In the genomic region with DNA sequence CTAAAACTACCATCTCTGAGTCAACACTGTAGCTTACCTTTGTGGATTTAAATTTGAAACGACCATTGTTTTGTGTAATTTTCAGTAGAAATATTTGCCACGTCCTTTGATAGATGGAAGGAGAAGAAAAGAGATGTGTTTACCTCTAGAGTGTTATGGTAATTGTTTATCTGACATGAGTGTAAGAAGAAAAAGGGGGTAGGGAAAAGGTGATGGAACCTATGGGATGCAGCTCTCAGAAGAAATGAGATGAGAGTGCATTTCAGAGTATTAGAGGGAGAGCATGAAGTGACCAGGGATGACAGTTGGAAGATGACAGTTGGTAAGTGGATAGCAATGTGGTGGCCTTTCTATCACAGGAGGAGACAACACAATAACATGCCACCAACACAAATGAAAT, we compare ENCODE assay signal across 26 mouse cellular contexts. TPM values are rescaled to one million over a fixed set of nuclear protein-coding genes. Genes with fewer than 3 reads are reported as not detected.
DNase-seq lines count a peak whose midpoint lies in the region; ATAC-seq and TF ChIP-seq lines count a peak whose summit lies in the region.
"Had no signal": no experiment of that assay in that cellular context is flagged by ENCODE, and none has a peak within 500 bp of the region (broad histone marks: within the 10 kb centered on the region; RNA-seq: fewer than 3 reads in every experiment).

Epyc (plus strand) TSS at position 301 of the 400 bp plus-strand sequence.

- peak within 1 kb of the TSS; percentile 24; the same call in 1 of the 2 replicates for H3K27ac ChIP-seq in gastrocnemius, adult 2 months
- H3K27ac ChIP-seq in midbrain, embryonic 12.5 days (replicated peaks), result no peak within 1 kb of the TSS
- H3K27ac ChIP-seq in midbrain, embryonic 10.5 days (replicated peaks), result no peak within 1 kb of the TSS
- no peak within 1 kb of the TSS for H3K27ac ChIP-seq in embryonic facial prominence, embryonic 15.5 days (replicated peaks)
- H3K27ac ChIP-seq in limb, embryonic 14.5 days (replicated peaks; ENCODE audit: low read depth, low read length), result no peak within 1 kb of the TSS
- H3K27ac ChIP-seq: embryonic facial prominence, embryonic 12.5 days; forebrain, embryonic 13.5 days; forebrain, embryonic 15.5 days had no signal

- intact Hi-C loops in gastrocnemius, adult 2 months (cut with DNase I), result no loop called here
- intact Hi-C loops in gastrocnemius, postnatal 36 days (cut with DNase I), result no loop called here

- H3K36me3 ChIP-seq in midbrain, embryonic 12.5 days, result no peaks in the 10 kb centered on the region
- no peaks in the 10 kb centered on the region for H3K36me3 ChIP-seq in midbrain, embryonic 10.5 days
- no peaks in the 10 kb centered on the region for H3K36me3 ChIP-seq in embryonic facial prominence, embryonic 15.5 days
- H3K36me3 ChIP-seq in limb, embryonic 14.5 days (ENCODE audit: control insufficient read depth, insufficient read depth, low read length), result no peaks in the 10 kb centered on the region
- H3K36me3 ChIP-seq: embryonic facial prominence, embryonic 12.5 days; forebrain, embryonic 15.5 days had no signal

- no peak for TF ChIP-seq POLR2A in limb, embryonic 14.5 days (IDR thresholded peaks at IDR 0.05; ENCODE audit: borderline replicate concordance, extremely low read depth, insufficient read depth, insufficient read length)
- TF ChIP-seq POLR2A in lung, adult 2 months (IDR thresholded peaks at IDR 0.05; ENCODE audit: borderline replicate concordance, extremely low read depth, low read depth, low read length), result no peak

- no peak within 1 kb of the TSS for H3K9ac ChIP-seq in midbrain, embryonic 12.5 days (replicated peaks)
- no peak within 1 kb of the TSS for H3K9ac ChIP-seq in embryonic facial prominence, embryonic 15.5 days
- no peak within 1 kb of the TSS for H3K9ac ChIP-seq in limb, embryonic 14.5 days (ENCODE audit: low read depth, low read length, severe bottlenecking)
- H3K9ac ChIP-seq: embryonic facial prominence, embryonic 12.5 days; forebrain, embryonic 13.5 days; forebrain, embryonic 15.5 days; forebrain, postnatal 0 days had no signal

- H3K27me3 ChIP-seq in midbrain, embryonic 12.5 days, result no peaks in the 10 kb centered on the region
- H3K27me3 ChIP-seq in midbrain, embryonic 10.5 days (ENCODE audit: low read depth, poor library complexity, severe bottlenecking), result no peaks in the 10 kb centered on the region
- no peaks in the 10 kb centered on the region for H3K27me3 ChIP-seq in embryonic facial prominence, embryonic 15.5 days
- H3K27me3 ChIP-seq in limb, embryonic 14.5 days (ENCODE audit: control insufficient read depth, insufficient read depth, low read length), result no peaks in the 10 kb centered on the region
- H3K27me3 ChIP-seq: embryonic facial prominence, embryonic 12.5 days; forebrain, embryonic 13.5 days; forebrain, embryonic 15.5 days had no signal

- H3K4me3 ChIP-seq in gastrocnemius, adult 2 months, result no peak within 1 kb of the TSS
- no peak within 1 kb of the TSS for H3K4me3 ChIP-seq in midbrain, embryonic 12.5 days
- H3K4me3 ChIP-seq in midbrain, embryonic 10.5 days, result no peak within 1 kb of the TSS
- H3K4me3 ChIP-seq in embryonic facial prominence, embryonic 15.5 days (replicated peaks), result no peak within 1 kb of the TSS
- no peak within 1 kb of the TSS for H3K4me3 ChIP-seq in limb, embryonic 14.5 days (replicated peaks; ENCODE audit: low read length)
- no peak within 1 kb of the TSS for H3K4me3 ChIP-seq in lung, adult 2 months (replicated peaks; ENCODE audit: extremely low read depth, low read depth, low read length)
- H3K4me3 ChIP-seq: embryonic facial prominence, embryonic 12.5 days; forebrain, embryonic 13.5 days; forebrain, embryonic 15.5 days had no signal

- DNase-seq in gastrocnemius, adult 2 months, result no peak
- DNase-seq in gastrocnemius, postnatal 36 days, result no peak
- DNase-seq in midbrain, embryonic 10.5 days (ENCODE audit: low spot score), result no peak
- DNase-seq in limb, embryonic 14.5 days (ENCODE audit: low spot score), result no peak
- DNase-seq in lung, adult 2 months, result no peak
- no peak for DNase-seq in lung, postnatal 25 days (ENCODE audit: low spot score)
- DNase-seq: adrenal gland, adult 2 months; adrenal gland, postnatal 10 days; adrenal gland, postnatal 25 days; cerebellum, adult 11 months; cerebellum, adult 18-20 months; cerebellum, adult 8-10 months; cerebellum, adult 9-11 months; cerebellum, postnatal 14 days; cerebellum, postnatal 36 days; embryo, embryonic 11 days; forebrain, postnatal 0 days had no signal

- WGBS in midbrain, embryonic 12.5 days, result 94% methylated on average over 2 of the region's 2 CpGs
- WGBS in midbrain, embryonic 10.5 days, result 86% methylated on average over 2 of the region's 2 CpGs
- 88% methylated on average over 2 of the region's 2 CpGs for WGBS in embryonic facial prominence, embryonic 15.5 days
- 83% methylated on average over 2 of the region's 2 CpGs for WGBS in limb, embryonic 14.5 days
- WGBS in lung, adult 2 months, result 74% methylated on average over 2 of the region's 2 CpGs

- no peak for ATAC-seq in midbrain, embryonic 12.5 days (ENCODE audit: low FRiP score, low read depth)
- no peak for ATAC-seq in embryonic facial prominence, embryonic 15.5 days (ENCODE audit: insufficient number of reproducible peaks, low FRiP score, low TSS enrichment, low read depth)
- no peak for ATAC-seq in limb, embryonic 14.5 days (ENCODE audit: low FRiP score, low read depth)
- ATAC-seq: forebrain, embryonic 13.5 days; forebrain, embryonic 15.5 days; forebrain, postnatal 0 days had no signal

- H3K4me1 ChIP-seq in midbrain, embryonic 12.5 days, result no peaks in the 10 kb centered on the region
- H3K4me1 ChIP-seq in midbrain, embryonic 10.5 days, result no peaks in the 10 kb centered on the region
- no peaks in the 10 kb centered on the region for H3K4me1 ChIP-seq in embryonic facial prominence, embryonic 15.5 days
- H3K4me1 ChIP-seq in limb, embryonic 14.5 days (ENCODE audit: control insufficient read depth, insufficient read depth, low read length), result no peaks in the 10 kb centered on the region
- no peaks in the 10 kb centered on the region for H3K4me1 ChIP-seq in lung, adult 2 months (ENCODE audit: control insufficient read depth, insufficient read depth, low read length)
- H3K4me1 ChIP-seq: embryonic facial prominence, embryonic 12.5 days; forebrain, embryonic 13.5 days; forebrain, embryonic 15.5 days had no signal

- TF ChIP-seq CTCF in gastrocnemius, adult 2 months (IDR thresholded peaks at IDR 0.05), result no peak
- no peak for TF ChIP-seq CTCF in lung, adult 2 months (IDR thresholded peaks at IDR 0.05; ENCODE audit: insufficient read depth, low read length)

- no peak within 1 kb of the TSS for H3K4me2 ChIP-seq in midbrain, embryonic 12.5 days (replicated peaks)
- no peak within 1 kb of the TSS for H3K4me2 ChIP-seq in embryonic facial prominence, embryonic 15.5 days (replicated peaks)
- H3K4me2 ChIP-seq in limb, embryonic 14.5 days (replicated peaks; ENCODE audit: low read depth, low read length, severe bottlenecking), result no peak within 1 kb of the TSS
- H3K4me2 ChIP-seq: embryonic facial prominence, embryonic 12.5 days; forebrain, embryonic 13.5 days; forebrain, embryonic 15.5 days had no signal

- no peaks in the 10 kb centered on the region for H3K9me3 ChIP-seq in midbrain, embryonic 12.5 days
- H3K9me3 ChIP-seq in midbrain, embryonic 10.5 days (replicated peaks), result no peaks in the 10 kb centered on the region
- H3K9me3 ChIP-seq in embryonic facial prominence, embryonic 15.5 days (replicated peaks), result no peaks in the 10 kb centered on the region
- no peaks in the 10 kb centered on the region for H3K9me3 ChIP-seq in limb, embryonic 14.5 days (ENCODE audit: control insufficient read depth, low read length)
- H3K9me3 ChIP-seq: embryonic facial prominence, embryonic 12.5 days; forebrain, embryonic 13.5 days; forebrain, embryonic 15.5 days had no signal

RNA-seq across cellular contexts. Expression of gene Epyc, which starts in this region (rescaled TPM):
- under 1 TPM in 1 of 2 experiments, not detected in 1; 0.14 TPM for total RNA-seq in gastrocnemius, adult 2 months (2021)
- total RNA-seq in gastrocnemius, postnatal 36 days (2021), result under 1 TPM in 1 of 2 experiments, not detected in 1; 0.15 TPM
- 6.3 and 11.2 TPM in 2 replicates for polyA plus RNA-seq in midbrain, embryonic 12.5 days (2016; fragmentation: Nextera tagmentation; extraction: Ambion mirVana)
- polyA plus RNA-seq in midbrain, embryonic 10.5 days (2016; fragmentation: Nextera tagmentation; extraction: Ambion mirVana), result 0.35 and 1.8 TPM in 2 replicates
- polyA plus RNA-seq in embryonic facial prominence, embryonic 15.5 days (2015; fragmentation: Nextera tagmentation; extraction: Ambion mirVana), result 7.8 and 13.8 TPM in 2 replicates
- 78.1 and 79.8 TPM in 2 replicates for polyA plus RNA-seq in limb, embryonic 14.5 days (2012; rRNA removed)
- 25.6 and 38.4 TPM in 2 replicates for polyA plus RNA-seq in limb, embryonic 14.5 days (2014; fragmentation: Nextera tagmentation; extraction: Ambion mirVana)
- polyA plus RNA-seq in lung, adult 2 months (2012; rRNA removed), result 0.11 TPM in 1 of 2 replicates, not detected in the other
- total RNA-seq: adrenal gland, postnatal 25 days; common myeloid progenitor, adult 5-6 weeks; ES-E14; MEL had no signal
- polyA plus RNA-seq: adrenal gland, adult 2 months; C2C12 had no signal
